Mouse (Mus musculus): ENCODE data around the gene Pex5l.

- TF ChIP-seq CTCF (IDR thresholded peaks at IDR 0.05; ENCODE audit: low read depth) = peak; percentile 14; the same call in 1 of the 2 replicates
- TF ChIP-seq EP300 (IDR thresholded peaks at IDR 0.05; ENCODE audit: low read depth) = no peak
Measured at GRCm38 (mm10) chr3:32947486-32947885, 195.6 kb downstream of the Pex5l start.

All from liver, postnatal 0 days (tissue).